7 mouse cellular contexts compared by ENCODE assay signal in genomic region chr2:65337378-65338140, GRCm38 (mm10). TPM values are rescaled to one million over a fixed set of nuclear protein-coding genes. Genes with fewer than 3 reads are reported as not detected.
DNase-seq lines count a peak whose midpoint lies in the region; ATAC-seq and TF ChIP-seq lines count a peak whose summit lies in the region.

No protein-coding gene starts in this region.

- H3K4me3 ChIP-seq in gastrocnemius, adult 2 months: no peak overlapping the region
- H3K4me3 ChIP-seq in stomach, embryonic 15.5 days (replicated peaks): no peak overlapping the region

- in situ Hi-C loops in Patski (cut with MboI; ENCODE audit: low pct_unique_long_range_greater_than_20kb): loop anchor here (10.0 kb wide), 1 partner anchor 373 kb away; no protein-coding TSS in a partner anchor

- no peak for DNase-seq in Patski (ENCODE audit: low read depth, low spot score)
- peak; percentile 55 for DNase-seq in cerebellum, postnatal 14 days
- DNase-seq in gastrocnemius, adult 2 months: peak; percentile 45
- peak; percentile 22 for DNase-seq in left cerebral cortex, adult 11 months (ENCODE audit: low spot score)
- peak; percentile 45 for DNase-seq in mesoderm, embryonic 11.5 days (ENCODE audit: low read depth, low spot score)

- no peaks in the 10 kb centered on the region for H3K9me3 ChIP-seq in stomach, embryonic 15.5 days

- intact Hi-C loops in gastrocnemius, adult 2 months (cut with DNase I): loop anchor here (5.0 kb wide), 1 partner anchor 370 kb away; no protein-coding TSS in a partner anchor

- 15% methylated on average over 14 of the region's 14 CpGs for WGBS in stomach, embryonic 15.5 days

- H3K27ac ChIP-seq in gastrocnemius, adult 2 months: no peak overlapping the region
- no peak overlapping the region for H3K27ac ChIP-seq in stomach, embryonic 15.5 days

- H3K36me3 ChIP-seq in stomach, embryonic 15.5 days: no peaks in the 10 kb centered on the region

- no peaks in the 10 kb centered on the region for H3K27me3 ChIP-seq in Patski
- H3K27me3 ChIP-seq in stomach, embryonic 15.5 days (replicated peaks): no peaks in the 10 kb centered on the region

- POLR2A ChIA-PET in Patski (lab: Charles Lee): interaction anchor here (0.6 kb wide), 1 partner anchor 96 kb away, joined by 3 read pairs; no protein-coding TSS in a partner anchor

- no peaks in the 10 kb centered on the region for H3K4me1 ChIP-seq in stomach, embryonic 15.5 days

- no peak overlapping the region for H3K4me2 ChIP-seq in stomach, embryonic 15.5 days

- CTCF ChIA-PET in Patski (lab: Charles Lee): interaction anchor here (0.6 to 2.0 kb wide), 6 partner anchors 183 to 369 kb away, joined by 3 to 12 read pairs (median 3); no protein-coding TSS in a partner anchor

- TF ChIP-seq CTCF in Patski (IDR thresholded peaks at IDR 0.05): peak; percentile 88
- TF ChIP-seq CTCF in gastrocnemius, adult 2 months (IDR thresholded peaks at IDR 0.05): peak; percentile 73

- no peak overlapping the region for H3K9ac ChIP-seq in stomach, embryonic 15.5 days

- peak; percentile 83 for ATAC-seq in Patski
- ATAC-seq in inflammation-experienced regulatory T-cells, adult 6 months: peak; percentile 75
- ATAC-seq in stomach, embryonic 15.5 days (ENCODE audit: insufficient read depth, low FRiP score, low read depth): peak; percentile 66

RNA-seq across cellular contexts. Expression of gene Slc38a11, which starts 26.3 kb away (rescaled TPM):
- polyA plus RNA-seq in Patski (2021): not detected
- under 1 TPM; 0.61 to 0.89 TPM for total RNA-seq in gastrocnemius, adult 2 months (2021)
- under 1 TPM in 2 of 3 experiments, not detected in 1; 0.24 to 0.55 TPM for polyA plus RNA-seq in inflammation-experienced regulatory T-cells, adult 6 months (2017; shearing (Covaris generic))
- polyA plus RNA-seq in stomach, embryonic 15.5 days (2015; fragmentation: Nextera tagmentation; extraction: Ambion mirVana): 0.30 and 0.31 TPM in 2 replicates
